Mouse (Mus musculus): ENCODE data around the gene Gabarapl2.

GRCm38 (mm10) chr8:111939516-111940142, 874 bp upstream of the Gabarapl2 start:
- TF ChIP-seq CTCF (IDR thresholded peaks at IDR 0.05; ENCODE audit: borderline replicate concordance, insufficient read depth, low read length), result no peak
- no peak for TF ChIP-seq POLR2A (IDR thresholded peaks at IDR 0.05; ENCODE audit: low read depth, low read length)

Data from embryonic fibroblast, embryonic 13.5 days (primary cell).